Mouse (Mus musculus) hindbrain, embryonic 12.5 days (tissue): ENCODE data around the gene Cwc22. TPM values are rescaled to one million over a fixed set of nuclear protein-coding genes. Genes with fewer than 3 reads are reported as not detected.

Source experiments
- ATAC-seq: fragments of 200-750 bp; cut with Nextera tagmentation; 2 replicates; pipeline ENCODE4 v1.8.0; 2017; ENCODE audit warnings: moderate TSS enrichment; ENCODE audit not compliant: low FRiP score
- H3K27ac ChIP-seq: fragments of 300-500 bp; sonication (generic); 2 replicates; pipeline ENCODE4 v1.5.1; 2016; ENCODE audit warnings: mild to moderate bottlenecking
- H3K27me3 ChIP-seq: fragments of 300-500 bp; sonication (generic); 2 replicates; pipeline ENCODE4 v1.6.1; 2016; ENCODE audit warnings: mild to moderate bottlenecking
- H3K36me3 ChIP-seq: fragments of 300-500 bp; sonication (generic); 2 replicates; pipeline ENCODE4 v1.6.1; 2016; ENCODE audit warnings: mild to moderate bottlenecking
- H3K4me1 ChIP-seq: fragments of 300-500 bp; sonication (generic); 2 replicates; pipeline ENCODE4 v1.6.1; 2016
- H3K4me2 ChIP-seq: fragments of 300-500 bp; sonication (generic); replicated peaks from 2 replicates; pipeline ENCODE4 v1.6.1; 2016; ENCODE audit warnings: mild to moderate bottlenecking
- H3K4me3 ChIP-seq: fragments of 300-500 bp; sonication (generic); 2 replicates; pipeline ENCODE4 v1.5.1; 2016; ENCODE audit warnings: mild to moderate bottlenecking
- H3K9ac ChIP-seq: fragments of 300-500 bp; sonication (generic); 2 replicates; pipeline ENCODE4 v1.6.1; 2016; ENCODE audit warnings: mild to moderate bottlenecking, moderate library complexity
- H3K9me3 ChIP-seq: fragments of 300-500 bp; sonication (generic); replicated peaks from 2 replicates; pipeline ENCODE4 v1.6.1; 2016; ENCODE audit warnings: mild to moderate bottlenecking
- WGBS: fragments of 180-500 bp; shearing (Covaris S2); methylation state at CpG from one replicate; pipeline ENCODE4 v1.1.7; 2016; 5-methylcytosine and 5-hydroxymethylcytosine counted together
- polyA plus RNA-seq: library from polyadenylated mRNA; unstranded; fragments of >200 nt; fragmentation: Nextera tagmentation; extraction: Ambion mirVana; gene quantifications from 2 replicates; pipeline ENCODE4 v1.2.1, GENCODE M21; 2016

Gene Cwc22
- polyA plus RNA-seq, 1 experiment from 2014 or later: 30.3 TPM

GRCm38 (mm10) chr2:77937818-77938217 lies 8.4 kb downstream of the Cwc22 start:
- Histone ChIP-seq H3K36me3 (peaks cover 23% of the 10 kb centered on the region), H3K4me2 (no peak overlapping the region)
- WGBS: 96% methylated on average over 3 of the region's 3 CpGs

GRCm38 (mm10) chr2:77934138-77934537 lies 12.0 kb downstream of the Cwc22 start:
- Histone ChIP-seq H3K4me2 (no peak overlapping the region), H3K27me3 (no peaks in the 10 kb centered on the region), H3K9me3 (no peaks in the 10 kb centered on the region), H3K4me1 (no peaks in the 10 kb centered on the region), H3K36me3 (peaks cover 48% of the 10 kb centered on the region), H3K4me3 (no peak overlapping the region), H3K9ac (no peak overlapping the region), H3K27ac (no peak overlapping the region)
- no peak for ATAC-seq
- WGBS: 86% methylated on average over 4 of the region's 4 CpGs

More at GRCm38 (mm10) chr2:77937818-77938217, 8.4 kb downstream of the Cwc22 start:
- Histone ChIP-seq H3K9ac (no peak overlapping the region), H3K27me3 (no peaks in the 10 kb centered on the region), H3K27ac (no peak overlapping the region), H3K9me3 (no peaks in the 10 kb centered on the region), H3K4me1 (no peaks in the 10 kb centered on the region), H3K4me3 (no peak overlapping the region)
- ATAC-seq: no peak

- no peak for ATAC-seq
- Histone ChIP-seq H3K9me3 (no peaks in the 10 kb centered on the region), H3K4me1 (no peaks in the 10 kb centered on the region), H3K4me2 (no peak overlapping the region), H3K36me3 (peaks cover 53% of the 10 kb centered on the region), H3K27me3 (no peaks in the 10 kb centered on the region), H3K4me3 (no peak overlapping the region), H3K27ac (no peak overlapping the region), H3K9ac (no peak overlapping the region)
- 81% methylated on average over 2 of the region's 2 CpGs for WGBS
These were observed 12.5 kb downstream of the Cwc22 start for GRCm38 (mm10) chr2:77933630-77934029.

- 97% methylated on average over 1 of the region's 1 CpGs for WGBS
- Histone ChIP-seq H3K9ac (no peak overlapping the region), H3K36me3 (peaks cover 70% of the 10 kb centered on the region), H3K27me3 (no peaks in the 10 kb centered on the region), H3K27ac (no peak overlapping the region), H3K4me3 (no peak overlapping the region), H3K4me1 (no peaks in the 10 kb centered on the region), H3K9me3 (no peaks in the 10 kb centered on the region), H3K4me2 (no peak overlapping the region)
- no peak for ATAC-seq
These were observed 14.2 kb downstream of the Cwc22 start for GRCm38 (mm10) chr2:77931958-77932357.

GRCm38 (mm10) chr2:77928352-77928751 lies 17.8 kb downstream of the Cwc22 start:
- Histone ChIP-seq H3K27ac (no peak overlapping the region), H3K9me3 (no peaks in the 10 kb centered on the region), H3K4me3 (no peak overlapping the region), H3K27me3 (no peaks in the 10 kb centered on the region), H3K9ac (no peak overlapping the region), H3K36me3 (peaks cover 62% of the 10 kb centered on the region), H3K4me2 (no peak overlapping the region), H3K4me1 (no peaks in the 10 kb centered on the region)
- ATAC-seq: no peak
- 95% methylated on average over 10 of the region's 10 CpGs for WGBS

- H3K4me3 ChIP-seq: no peak overlapping the region
- peaks cover 66% of the 10 kb centered on the region for H3K36me3 ChIP-seq
- WGBS: 94% methylated on average over 7 of the region's 7 CpGs
- H3K27me3 ChIP-seq: no peaks in the 10 kb centered on the region
- ATAC-seq: no peak
- no peaks in the 10 kb centered on the region for H3K4me1 ChIP-seq
- no peaks in the 10 kb centered on the region for H3K9me3 ChIP-seq
- H3K27ac ChIP-seq: no peak overlapping the region
- H3K4me2 ChIP-seq: no peak overlapping the region
- H3K9ac ChIP-seq: no peak overlapping the region
These were observed 19.7 kb downstream of the Cwc22 start for GRCm38 (mm10) chr2:77926468-77926867.

GRCm38 (mm10) chr2:77925997-77926396 lies 20.2 kb downstream of the Cwc22 start:
- no peak overlapping the region for H3K9ac ChIP-seq
- H3K4me3 ChIP-seq: no peak overlapping the region
- H3K4me1 ChIP-seq: no peaks in the 10 kb centered on the region
- no peak overlapping the region for H3K4me2 ChIP-seq
- H3K36me3 ChIP-seq: peaks cover 64% of the 10 kb centered on the region
- H3K27me3 ChIP-seq: no peaks in the 10 kb centered on the region
- no peak overlapping the region for H3K27ac ChIP-seq
- 93% methylated on average over 2 of the region's 2 CpGs for WGBS
- no peak for ATAC-seq
- no peaks in the 10 kb centered on the region for H3K9me3 ChIP-seq

- 79% methylated on average over 7 of the region's 7 CpGs for WGBS
- Histone ChIP-seq H3K36me3 (peaks cover 63% of the 10 kb centered on the region), H3K9ac (no peak overlapping the region), H3K27ac (no peak overlapping the region), H3K4me1 (no peaks in the 10 kb centered on the region), H3K4me3 (no peak overlapping the region), H3K4me2 (no peak overlapping the region), H3K27me3 (no peaks in the 10 kb centered on the region), H3K9me3 (no peaks in the 10 kb centered on the region)
- no peak for ATAC-seq
These were observed 20.8 kb downstream of the Cwc22 start for GRCm38 (mm10) chr2:77925187-77925924.

- H3K9me3 ChIP-seq: no peaks in the 10 kb centered on the region
These were observed 22.2 kb downstream of the Cwc22 start for GRCm38 (mm10) chr2:77924003-77924402.

GRCm38 (mm10) chr2:77923182-77923581 lies 23.0 kb downstream of the Cwc22 start:
- no peak overlapping the region for H3K9ac ChIP-seq
- no peak for ATAC-seq
- 98% methylated on average over 8 of the region's 8 CpGs for WGBS

More at GRCm38 (mm10) chr2:77924003-77924402, 22.2 kb downstream of the Cwc22 start:
- Histone ChIP-seq H3K4me1 (no peaks in the 10 kb centered on the region), H3K4me2 (no peak overlapping the region), H3K36me3 (peaks cover 58% of the 10 kb centered on the region), H3K27ac (no peak overlapping the region), H3K9ac (no peak overlapping the region), H3K4me3 (no peak overlapping the region), H3K27me3 (no peaks in the 10 kb centered on the region)
- 93% methylated on average over 3 of the region's 3 CpGs for WGBS
- no peak for ATAC-seq

GRCm38 (mm10) chr2:77921307-77921706 lies 24.9 kb downstream of the Cwc22 start:
- no peaks in the 10 kb centered on the region for H3K27me3 ChIP-seq
- WGBS: 94% methylated on average over 4 of the region's 4 CpGs
- H3K4me2 ChIP-seq: no peak overlapping the region
- H3K36me3 ChIP-seq: peaks cover 49% of the 10 kb centered on the region
- no peaks in the 10 kb centered on the region for H3K9me3 ChIP-seq
- H3K4me3 ChIP-seq: no peak overlapping the region
- no peaks in the 10 kb centered on the region for H3K4me1 ChIP-seq
- ATAC-seq: no peak
- no peak overlapping the region for H3K9ac ChIP-seq
- no peak overlapping the region for H3K27ac ChIP-seq

More at GRCm38 (mm10) chr2:77923182-77923581, 23.0 kb downstream of the Cwc22 start:
- H3K9me3 ChIP-seq: no peaks in the 10 kb centered on the region
- no peak overlapping the region for H3K4me2 ChIP-seq
- no peak overlapping the region for H3K4me3 ChIP-seq
- H3K27ac ChIP-seq: no peak overlapping the region
- peaks cover 50% of the 10 kb centered on the region for H3K36me3 ChIP-seq
- H3K4me1 ChIP-seq: no peaks in the 10 kb centered on the region
- no peaks in the 10 kb centered on the region for H3K27me3 ChIP-seq

- ATAC-seq: no peak
- WGBS: 95% methylated on average over 2 of the region's 2 CpGs
- Histone ChIP-seq H3K9ac (no peak overlapping the region), H3K9me3 (no peaks in the 10 kb centered on the region), H3K4me2 (no peak overlapping the region), H3K4me1 (no peaks in the 10 kb centered on the region), H3K36me3 (peaks cover 48% of the 10 kb centered on the region), H3K27ac (no peak overlapping the region), H3K27me3 (no peaks in the 10 kb centered on the region), H3K4me3 (no peak overlapping the region)
These were observed 25.6 kb downstream of the Cwc22 start for GRCm38 (mm10) chr2:77920621-77921020.

GRCm38 (mm10) chr2:77918474-77918873 lies 27.7 kb downstream of the Cwc22 start:
- H3K36me3 ChIP-seq: peaks cover 54% of the 10 kb centered on the region

More at GRCm38 (mm10) chr2:77918474-77918873, 27.7 kb downstream of the Cwc22 start:
- Histone ChIP-seq H3K4me3 (no peak overlapping the region), H3K9me3 (no peaks in the 10 kb centered on the region), H3K9ac (no peak overlapping the region), H3K27ac (no peak overlapping the region), H3K4me2 (no peak overlapping the region), H3K4me1 (no peaks in the 10 kb centered on the region), H3K27me3 (no peaks in the 10 kb centered on the region)
- ATAC-seq: no peak
- WGBS: 77% methylated on average over 3 of the region's 3 CpGs
